Mouse (Mus musculus): Measurements from ENCODE around the gene Them5. TPM values are rescaled to one million over a fixed set of nuclear protein-coding genes. Genes with fewer than 3 reads are reported as not detected.

Gene Them5
- total RNA-seq (2021) (not detected), polyA plus RNA-seq (2012; rRNA removed) (not detected in 2 replicates)
- long read RNA-seq: 0 reads

- H3K36me3 ChIP-seq (ENCODE audit: control insufficient read depth, insufficient read depth, low read length): no peaks in the 10 kb centered on the region
- no peaks in the 10 kb centered on the region for H3K27me3 ChIP-seq (ENCODE audit: control insufficient read depth, insufficient read depth, low read length)
- no peak within 1 kb of the TSS for H3K4me3 ChIP-seq
- 18% methylated on average over 3 of the region's 3 CpGs for WGBS
- H3K4me1 ChIP-seq (ENCODE audit: control insufficient read depth, insufficient read depth, low read length): no peaks in the 10 kb centered on the region
- no peak for TF ChIP-seq POLR2A (IDR thresholded peaks at IDR 0.05; ENCODE audit: insufficient read depth, low read depth, low read length)
- TF ChIP-seq CTCF (IDR thresholded peaks at IDR 0.05): no peak
- no peak for TF ChIP-seq EP300 (IDR thresholded peaks at IDR 0.05; ENCODE audit: insufficient read depth, low read depth, low read length)
- no peak within 1 kb of the TSS for H3K27ac ChIP-seq
- no peak for DNase-seq
- no peaks in the 10 kb centered on the region for H3K79me2 ChIP-seq (replicated peaks; ENCODE audit: control insufficient read depth, insufficient read depth, low read length)
- intact Hi-C loops (cut with DNase I): no loop called here
- no peak within 1 kb of the TSS for H3K9ac ChIP-seq (ENCODE audit: low read depth, low read length)
These were observed at the start of gene Them5 for GRCm38 (mm10) chr3:94341959-94342422. Gene Them5, plus strand, starts transcription at chr3:94342099.

- Histone ChIP-seq H3K9ac (ENCODE audit: low read depth, low read length) (no peak overlapping the region), H3K79me2 (replicated peaks; ENCODE audit: control insufficient read depth, insufficient read depth, low read length) (no peaks in the 10 kb centered on the region), H3K27me3 (ENCODE audit: control insufficient read depth, insufficient read depth, low read length) (no peaks in the 10 kb centered on the region), H3K27ac (no peak overlapping the region), H3K4me1 (ENCODE audit: control insufficient read depth, insufficient read depth, low read length) (no peaks in the 10 kb centered on the region), H3K4me3 (no peak overlapping the region), H3K36me3 (ENCODE audit: control insufficient read depth, insufficient read depth, low read length) (no peaks in the 10 kb centered on the region)
- intact Hi-C loops (cut with DNase I): no loop called here
- WGBS: 55% methylated on average over 1 of the region's 1 CpGs
- no peak for DNase-seq
- TF ChIP-seq CTCF (IDR thresholded peaks at IDR 0.05) (no peak), POLR2A (IDR thresholded peaks at IDR 0.05; ENCODE audit: insufficient read depth, low read depth, low read length) (no peak), EP300 (IDR thresholded peaks at IDR 0.05; ENCODE audit: insufficient read depth, low read depth, low read length) (no peak)
These were observed 36.4 kb upstream of the Them5 start for GRCm38 (mm10) chr3:94305457-94305856.

- no peaks in the 10 kb centered on the region for H3K79me2 ChIP-seq (replicated peaks; ENCODE audit: control insufficient read depth, insufficient read depth, low read length)
- H3K27ac ChIP-seq: no peak overlapping the region
- H3K4me1 ChIP-seq (ENCODE audit: control insufficient read depth, insufficient read depth, low read length): peaks cover 1% of the 10 kb centered on the region; the same call in 1 of the 2 replicates
- H3K9ac ChIP-seq (ENCODE audit: low read depth, low read length): no peak overlapping the region
- H3K36me3 ChIP-seq (ENCODE audit: control insufficient read depth, insufficient read depth, low read length): no peaks in the 10 kb centered on the region
- DNase-seq: no peak
- intact Hi-C loops (cut with DNase I): no loop called here
- TF ChIP-seq POLR2A (IDR thresholded peaks at IDR 0.05; ENCODE audit: insufficient read depth, low read depth, low read length) (no peak), CTCF (IDR thresholded peaks at IDR 0.05) (no peak), EP300 (IDR thresholded peaks at IDR 0.05; ENCODE audit: insufficient read depth, low read depth, low read length) (no peak)
- no peaks in the 10 kb centered on the region for H3K27me3 ChIP-seq (ENCODE audit: control insufficient read depth, insufficient read depth, low read length)
- no peak overlapping the region for H3K4me3 ChIP-seq
These were observed 34.9 kb upstream of the Them5 start for GRCm38 (mm10) chr3:94306975-94307374.

DNA sequence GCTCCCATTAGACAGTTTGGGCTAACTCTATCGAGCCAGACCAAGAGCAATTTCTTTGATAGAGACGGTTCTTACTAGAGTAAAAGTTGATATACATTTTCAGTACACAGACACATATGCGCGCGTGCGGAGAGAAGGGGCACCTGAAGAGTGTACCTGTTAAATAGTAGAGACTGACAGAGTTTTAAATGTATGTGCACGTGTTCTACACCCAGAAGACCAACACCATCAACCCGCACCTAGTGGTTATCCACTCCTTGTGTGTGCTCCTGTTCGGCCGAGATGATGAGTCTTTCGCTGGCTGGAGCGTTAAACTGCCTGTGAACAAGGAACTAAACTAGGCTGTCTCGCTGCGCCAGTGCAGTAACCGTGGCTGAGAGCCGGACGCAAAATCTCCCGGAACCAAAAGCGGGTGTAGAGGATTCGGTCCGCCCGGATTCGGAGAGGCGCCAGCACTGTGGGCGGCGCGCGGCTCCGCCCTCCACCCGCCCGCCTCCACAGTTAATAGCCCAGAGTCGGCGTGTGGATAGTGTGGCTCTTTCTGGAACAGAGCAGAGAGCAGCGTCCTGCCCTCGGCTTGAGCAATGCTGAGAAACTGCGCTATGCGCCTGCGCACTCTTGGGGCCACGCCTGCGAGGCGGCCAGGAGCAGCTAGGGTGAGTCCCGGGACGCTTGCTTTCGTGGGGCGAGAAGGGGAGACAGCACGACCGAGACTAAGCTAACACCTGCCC lies 32.1 kb upstream of the Them5 start, which contains the start of gene Them4:
Them4 (plus strand) TSS at position 457 of the 731 bp plus-strand sequence.
- WGBS: 2% methylated on average over 47 of the region's 47 CpGs
- 0 out of 2 replicates have a peak, but pooled peaks have one; percentile 43 for TF ChIP-seq EP300 (IDR thresholded peaks at IDR 0.05; ENCODE audit: insufficient read depth, low read depth, low read length)
- TF ChIP-seq POLR2A (IDR thresholded peaks at IDR 0.05; ENCODE audit: insufficient read depth, low read depth, low read length): peak; percentile 93
- peak; percentile 43 for TF ChIP-seq CTCF (IDR thresholded peaks at IDR 0.05)
- peaks cover 1% of the 10 kb centered on the region; the same call in 1 of the 2 replicates for H3K4me1 ChIP-seq (ENCODE audit: control insufficient read depth, insufficient read depth, low read length)
- H3K36me3 ChIP-seq (ENCODE audit: control insufficient read depth, insufficient read depth, low read length): no peaks in the 10 kb centered on the region
- intact Hi-C loops (cut with DNase I): loop anchor here (10.0 kb wide), 1 partner anchor 135 kb away; the partner anchor contains the start of genes Mrpl9 and Oaz3
- H3K4me3 ChIP-seq: peak within 1 kb of the TSS; percentile 74
- no peaks in the 10 kb centered on the region for H3K27me3 ChIP-seq (ENCODE audit: control insufficient read depth, insufficient read depth, low read length)
- H3K79me2 ChIP-seq (replicated peaks; ENCODE audit: control insufficient read depth, insufficient read depth, low read length): no peaks in the 10 kb centered on the region
- H3K27ac ChIP-seq: peak within 1 kb of the TSS; percentile 96
- peak within 1 kb of the TSS; percentile 86 for H3K9ac ChIP-seq (ENCODE audit: low read depth, low read length)
- peak; percentile 96 to 98 for DNase-seq

GRCm38 (mm10) chr3:94310491-94310890 lies 31.4 kb upstream of the Them5 start:
- no peak for DNase-seq
- H3K27ac ChIP-seq: peak overlapping the region; percentile 96
- H3K4me1 ChIP-seq (ENCODE audit: control insufficient read depth, insufficient read depth, low read length): peaks cover 1% of the 10 kb centered on the region; the same call in 1 of the 2 replicates
- no peaks in the 10 kb centered on the region for H3K27me3 ChIP-seq (ENCODE audit: control insufficient read depth, insufficient read depth, low read length)
- no peak for TF ChIP-seq EP300 (IDR thresholded peaks at IDR 0.05; ENCODE audit: insufficient read depth, low read depth, low read length)
- TF ChIP-seq POLR2A (IDR thresholded peaks at IDR 0.05; ENCODE audit: insufficient read depth, low read depth, low read length): no peak
- TF ChIP-seq CTCF (IDR thresholded peaks at IDR 0.05): no peak
- H3K4me3 ChIP-seq: peak overlapping the region; percentile 74
- no peaks in the 10 kb centered on the region for H3K79me2 ChIP-seq (replicated peaks; ENCODE audit: control insufficient read depth, insufficient read depth, low read length)
- no peaks in the 10 kb centered on the region for H3K36me3 ChIP-seq (ENCODE audit: control insufficient read depth, insufficient read depth, low read length)
- H3K9ac ChIP-seq (ENCODE audit: low read depth, low read length): peak overlapping the region; percentile 86
- 37% methylated on average over 7 of the region's 7 CpGs for WGBS
- intact Hi-C loops (cut with DNase I): loop anchor here (10.0 kb wide), 1 partner anchor 134 kb away; the partner anchor contains the start of genes Mrpl9 and Oaz3

GRCm38 (mm10) chr3:94310911-94311310 lies 31.0 kb upstream of the Them5 start:
- WGBS: 71% methylated on average over 6 of the region's 6 CpGs
- DNase-seq: no peak
- Histone ChIP-seq H3K4me1 (ENCODE audit: control insufficient read depth, insufficient read depth, low read length) (peaks cover 1% of the 10 kb centered on the region; the same call in 1 of the 2 replicates), H3K4me3 (peak overlapping the region; percentile 74), H3K79me2 (replicated peaks; ENCODE audit: control insufficient read depth, insufficient read depth, low read length) (no peaks in the 10 kb centered on the region), H3K27me3 (ENCODE audit: control insufficient read depth, insufficient read depth, low read length) (no peaks in the 10 kb centered on the region), H3K27ac (peak overlapping the region; percentile 96), H3K9ac (ENCODE audit: low read depth, low read length) (peak overlapping the region; percentile 45; the same call in 1 of the 2 replicates), H3K36me3 (ENCODE audit: control insufficient read depth, insufficient read depth, low read length) (no peaks in the 10 kb centered on the region)
- TF ChIP-seq POLR2A (IDR thresholded peaks at IDR 0.05; ENCODE audit: insufficient read depth, low read depth, low read length) (no peak), EP300 (IDR thresholded peaks at IDR 0.05; ENCODE audit: insufficient read depth, low read depth, low read length) (no peak), CTCF (IDR thresholded peaks at IDR 0.05) (no peak)
- intact Hi-C loops (cut with DNase I): loop anchor here (10.0 kb wide), 1 partner anchor 134 kb away; the partner anchor contains the start of genes Mrpl9 and Oaz3
